Mouse (Mus musculus): ENCODE results near the gene Myo1f.

- TF ChIP-seq POLR2A (IDR thresholded peaks at IDR 0.05; ENCODE audit: control insufficient read depth, low read depth, low read length) = peak; percentile 80
- no peak for TF ChIP-seq CTCF (IDR thresholded peaks at IDR 0.05; ENCODE audit: control insufficient read depth, insufficient read depth, insufficient replicate concordance, low read depth, low read length)
These were observed 73.3 kb downstream of the Myo1f start, which contains the start of gene Zfp414 for GRCm38 (mm10) chr17:33628621-33629486.
